Comparison of ENCODE assay signal across 17 mouse cellular contexts in the genomic region with DNA sequence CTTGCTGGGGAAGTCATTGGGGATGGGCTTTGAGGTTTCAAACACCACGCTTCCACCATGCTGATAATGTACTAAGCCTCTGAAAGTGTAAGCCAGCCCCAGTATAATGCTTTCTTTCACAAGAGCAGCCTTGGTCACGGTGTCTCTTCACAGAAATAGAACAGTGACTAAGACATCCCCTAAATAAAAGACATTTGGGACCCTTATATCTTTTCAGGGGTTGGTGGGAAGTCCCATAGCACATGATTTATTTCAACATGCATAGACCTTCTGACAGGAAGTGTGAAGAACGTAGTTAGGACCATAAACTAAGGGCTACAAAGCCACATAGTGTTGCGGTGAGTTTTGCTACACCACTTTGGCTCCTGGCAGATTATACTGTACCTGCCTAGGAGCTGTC.
"Had no signal": no experiment of that assay in that cellular context is flagged by ENCODE, and none has a peak within 500 bp of the region (broad histone marks: within the 10 kb centered on the region; RNA-seq: fewer than 3 reads in every experiment).

No protein-coding gene starts in this region.

- ATAC-seq: midbrain, embryonic 15.5 days had no signal

- H3K27me3 ChIP-seq: kidney, embryonic 15.5 days; limb, embryonic 13.5 days; liver, embryonic 13.5 days; midbrain, embryonic 12.5 days; midbrain, embryonic 15.5 days; stomach, embryonic 15.5 days had no signal

- H3K9ac ChIP-seq: kidney, embryonic 15.5 days; limb, embryonic 13.5 days; liver, embryonic 13.5 days; midbrain, embryonic 12.5 days; midbrain, embryonic 15.5 days; stomach, embryonic 15.5 days had no signal

- H3K36me3 ChIP-seq: kidney, embryonic 15.5 days; limb, embryonic 10.5 days; limb, embryonic 13.5 days; liver, embryonic 13.5 days; midbrain, embryonic 12.5 days; midbrain, embryonic 15.5 days; stomach, embryonic 15.5 days had no signal

- H3K4me2 ChIP-seq: kidney, embryonic 15.5 days; limb, embryonic 13.5 days; liver, embryonic 13.5 days; midbrain, embryonic 12.5 days; midbrain, embryonic 15.5 days; stomach, embryonic 15.5 days had no signal

- H3K4me1 ChIP-seq: stomach, embryonic 15.5 days had no signal

- H3K9me3 ChIP-seq: kidney, embryonic 15.5 days; limb, embryonic 10.5 days; limb, embryonic 13.5 days; liver, embryonic 13.5 days; midbrain, embryonic 12.5 days; midbrain, embryonic 15.5 days; stomach, embryonic 15.5 days had no signal

- H3K4me3 ChIP-seq: kidney, embryonic 15.5 days; limb, embryonic 10.5 days; limb, embryonic 13.5 days; liver, embryonic 13.5 days; midbrain, embryonic 12.5 days; midbrain, embryonic 15.5 days; myocyte; stomach, embryonic 15.5 days had no signal

- H3K27ac ChIP-seq: kidney, embryonic 15.5 days; limb, embryonic 10.5 days; limb, embryonic 13.5 days; liver, embryonic 13.5 days; midbrain, embryonic 12.5 days; midbrain, embryonic 15.5 days; stomach, embryonic 15.5 days had no signal

- DNase-seq: kidney, adult 11 months; kidney, adult 8-10 months; kidney, postnatal 10 days; kidney, postnatal 36 days; liver; liver, embryonic 13.5 days; lung, adult 2 months; lung, postnatal 14 days; lung, postnatal 4 days; thymus, postnatal 25 days had no signal
